Mouse (Mus musculus): Measurements from ENCODE around the gene Sstr5. TPM values are rescaled to one million over a fixed set of nuclear protein-coding genes. Genes with fewer than 3 reads are reported as not detected.

The Sstr5 gene
- polyA plus RNA-seq (2014; fragmentation: Illumina TruSeq; extraction: RNeasy Lipid Tissue Mini Kit (QIAGEN cat#74804); ENCODE audit: insufficient read depth, low read depth, low replicate concordance) = not detected

GRCm38 (mm10) chr17:25497013-25497412 is at the start of gene Sstr5:
Sstr5 (minus strand) TSS chr17:25497288.

GRCm38 (mm10) chr17:25454272-25454671 is 42.8 kb downstream of the Sstr5 start, which contains the start of gene Tekt4:
Tekt4 (plus strand) TSS chr17:25454615.

Other genes with a start within 250 kb of the Sstr5 start
- 6.2 TPM for gene Baiap3, start 240.9 kb downstream of the Sstr5 start, polyA plus RNA-seq (2014; fragmentation: Illumina TruSeq; extraction: RNeasy Lipid Tissue Mini Kit (QIAGEN cat#74804); ENCODE audit: insufficient read depth, low read depth, low replicate concordance)
- 148 TPM for gene Ube2i, start 222.7 kb downstream of the Sstr5 start, polyA plus RNA-seq (2014; fragmentation: Illumina TruSeq; extraction: RNeasy Lipid Tissue Mini Kit (QIAGEN cat#74804); ENCODE audit: insufficient read depth, low read depth, low replicate concordance)
- gene Prss34, start 198.9 kb downstream of the Sstr5 start, polyA plus RNA-seq (2014; fragmentation: Illumina TruSeq; extraction: RNeasy Lipid Tissue Mini Kit (QIAGEN cat#74804); ENCODE audit: insufficient read depth, low read depth, low replicate concordance) = not detected
- gene Prss28, start 188.6 kb downstream of the Sstr5 start, polyA plus RNA-seq (2014; fragmentation: Illumina TruSeq; extraction: RNeasy Lipid Tissue Mini Kit (QIAGEN cat#74804); ENCODE audit: insufficient read depth, low read depth, low replicate concordance) = not detected
- gene Prss29, start 178.6 kb downstream of the Sstr5 start, polyA plus RNA-seq (2014; fragmentation: Illumina TruSeq; extraction: RNeasy Lipid Tissue Mini Kit (QIAGEN cat#74804); ENCODE audit: insufficient read depth, low read depth, low replicate concordance) = not detected
- not detected for gene Tpsab1, start 151.7 kb downstream of the Sstr5 start, polyA plus RNA-seq (2014; fragmentation: Illumina TruSeq; extraction: RNeasy Lipid Tissue Mini Kit (QIAGEN cat#74804); ENCODE audit: insufficient read depth, low read depth, low replicate concordance)
- gene Tpsb2, start 131.0 kb downstream of the Sstr5 start, polyA plus RNA-seq (2014; fragmentation: Illumina TruSeq; extraction: RNeasy Lipid Tissue Mini Kit (QIAGEN cat#74804); ENCODE audit: insufficient read depth, low read depth, low replicate concordance) = 2.1 TPM
- not detected for gene Tpsg1, start 128.0 kb downstream of the Sstr5 start, polyA plus RNA-seq (2014; fragmentation: Illumina TruSeq; extraction: RNeasy Lipid Tissue Mini Kit (QIAGEN cat#74804); ENCODE audit: insufficient read depth, low read depth, low replicate concordance)
- gene Cacna1h, start 63.5 kb downstream of the Sstr5 start, polyA plus RNA-seq (2014; fragmentation: Illumina TruSeq; extraction: RNeasy Lipid Tissue Mini Kit (QIAGEN cat#74804); ENCODE audit: insufficient read depth, low read depth, low replicate concordance) = 0.41 TPM
- gene Tekt4, start 42.7 kb downstream of the Sstr5 start, polyA plus RNA-seq (2014; fragmentation: Illumina TruSeq; extraction: RNeasy Lipid Tissue Mini Kit (QIAGEN cat#74804); ENCODE audit: insufficient read depth, low read depth, low replicate concordance) = 8.8 TPM
- 0.21 TPM for gene Sox8, start 73.4 kb upstream of the Sstr5 start, polyA plus RNA-seq (2014; fragmentation: Illumina TruSeq; extraction: RNeasy Lipid Tissue Mini Kit (QIAGEN cat#74804); ENCODE audit: insufficient read depth, low read depth, low replicate concordance)
- 12.0 TPM for gene Lmf1, start 81.8 kb upstream of the Sstr5 start, polyA plus RNA-seq (2014; fragmentation: Illumina TruSeq; extraction: RNeasy Lipid Tissue Mini Kit (QIAGEN cat#74804); ENCODE audit: insufficient read depth, low read depth, low replicate concordance)
- 0.90 TPM for gene Gng13, start 219.9 kb upstream of the Sstr5 start, polyA plus RNA-seq (2014; fragmentation: Illumina TruSeq; extraction: RNeasy Lipid Tissue Mini Kit (QIAGEN cat#74804); ENCODE audit: insufficient read depth, low read depth, low replicate concordance)
- 1.0 TPM for gene Chtf18, start 230.1 kb upstream of the Sstr5 start, polyA plus RNA-seq (2014; fragmentation: Illumina TruSeq; extraction: RNeasy Lipid Tissue Mini Kit (QIAGEN cat#74804); ENCODE audit: insufficient read depth, low read depth, low replicate concordance)
- 9.4 TPM for gene Rpusd1, start 230.4 kb upstream of the Sstr5 start, polyA plus RNA-seq (2014; fragmentation: Illumina TruSeq; extraction: RNeasy Lipid Tissue Mini Kit (QIAGEN cat#74804); ENCODE audit: insufficient read depth, low read depth, low replicate concordance)
- not detected for gene Mslnl, start 238.8 kb upstream of the Sstr5 start, polyA plus RNA-seq (2014; fragmentation: Illumina TruSeq; extraction: RNeasy Lipid Tissue Mini Kit (QIAGEN cat#74804); ENCODE audit: insufficient read depth, low read depth, low replicate concordance)

All from lung, adult 10 weeks (tissue).